Mouse (Mus musculus): Measurements from ENCODE around the gene Fanca. TPM values are rescaled to one million over a fixed set of nuclear protein-coding genes. Genes with fewer than 3 reads are reported as not detected.

Fanca gene
- polyA plus RNA-seq, 1 experiment from 2014 or later = 35.3 TPM

Other genes with a start within 250 kb of the Fanca start
- 1,248 and 1,330 TPM in 2 replicates for gene Rpl13, start 216.2 kb downstream of the Fanca start, polyA plus RNA-seq (2016; fragmentation: Nextera tagmentation; extraction: Ambion mirVana)
- gene Cpne7, start 201.2 kb downstream of the Fanca start, polyA plus RNA-seq (2016; fragmentation: Nextera tagmentation; extraction: Ambion mirVana) = 0.12 and 0.63 TPM in 2 replicates
- 4.3 and 5.8 TPM in 2 replicates for gene Sult5a1, start 160.3 kb downstream of the Fanca start, polyA plus RNA-seq (2016; fragmentation: Nextera tagmentation; extraction: Ambion mirVana)
- 3.2 and 4.9 TPM in 2 replicates for gene Dpep1, start 132.3 kb downstream of the Fanca start, polyA plus RNA-seq (2016; fragmentation: Nextera tagmentation; extraction: Ambion mirVana)
- 142 and 158 TPM in 2 replicates for gene Chmp1a, start 105.8 kb downstream of the Fanca start, polyA plus RNA-seq (2016; fragmentation: Nextera tagmentation; extraction: Ambion mirVana)
- 5.3 and 5.7 TPM in 2 replicates for gene Spata33, start 105.7 kb downstream of the Fanca start, polyA plus RNA-seq (2016; fragmentation: Nextera tagmentation; extraction: Ambion mirVana)
- gene Cdk10, start 93.7 kb downstream of the Fanca start, polyA plus RNA-seq (2016; fragmentation: Nextera tagmentation; extraction: Ambion mirVana) = 36.7 and 37.2 TPM in 2 replicates
- gene Spata2l, start 82.3 kb downstream of the Fanca start, polyA plus RNA-seq (2016; fragmentation: Nextera tagmentation; extraction: Ambion mirVana) = 2.3 and 3.3 TPM in 2 replicates
- 30.6 and 36.0 TPM in 2 replicates for gene Zfp276, start 64.4 kb downstream of the Fanca start, polyA plus RNA-seq (2016; fragmentation: Nextera tagmentation; extraction: Ambion mirVana)
- gene Vps9d1, start 64.2 kb downstream of the Fanca start, polyA plus RNA-seq (2016; fragmentation: Nextera tagmentation; extraction: Ambion mirVana) = 26.8 and 31.7 TPM in 2 replicates
- 10.8 and 19.5 TPM in 2 replicates for gene Spire2, start 14.1 kb upstream of the Fanca start, polyA plus RNA-seq (2016; fragmentation: Nextera tagmentation; extraction: Ambion mirVana)
- 159 and 169 TPM in 2 replicates for gene Tcf25, start 55.2 kb upstream of the Fanca start, polyA plus RNA-seq (2016; fragmentation: Nextera tagmentation; extraction: Ambion mirVana)
- gene Mc1r, start 88.5 kb upstream of the Fanca start, polyA plus RNA-seq (2016; fragmentation: Nextera tagmentation; extraction: Ambion mirVana) = 0.05 and 0.21 TPM in 2 replicates
- gene Tubb3, start 92.8 kb upstream of the Fanca start, polyA plus RNA-seq (2016; fragmentation: Nextera tagmentation; extraction: Ambion mirVana) = 560 and 909 TPM in 2 replicates
- 40.9 and 42.3 TPM in 2 replicates for gene Def8, start 105.0 kb upstream of the Fanca start, polyA plus RNA-seq (2016; fragmentation: Nextera tagmentation; extraction: Ambion mirVana)
- gene Afg3l1, start 159.3 kb upstream of the Fanca start, polyA plus RNA-seq (2016; fragmentation: Nextera tagmentation; extraction: Ambion mirVana) = 54.9 and 55.3 TPM in 2 replicates
- 19.4 and 38.1 TPM in 2 replicates for gene Dbndd1, start 196.9 kb upstream of the Fanca start, polyA plus RNA-seq (2016; fragmentation: Nextera tagmentation; extraction: Ambion mirVana)
- 41.9 and 43.1 TPM in 2 replicates for gene Gas8, start 200.3 kb upstream of the Fanca start, polyA plus RNA-seq (2016; fragmentation: Nextera tagmentation; extraction: Ambion mirVana)

Data from hindbrain, embryonic 10.5 days (tissue).